Mouse (Mus musculus): ENCODE results near the gene Man1a2. TPM values are rescaled to one million over a fixed set of nuclear protein-coding genes. Genes with fewer than 3 reads are reported as not detected.

Gene Man1a2
- polyA plus RNA-seq, 1 experiment from 2014 or later: 50.2 TPM

- no peak for ATAC-seq (ENCODE audit: low read depth)
- no peak overlapping the region for H3K4me2 ChIP-seq (ENCODE audit: low read depth, low read length)
- no peak overlapping the region for H3K4me3 ChIP-seq (ENCODE audit: low read depth, low read length)
- H3K27me3 ChIP-seq (ENCODE audit: control insufficient read depth, insufficient read depth, low read length): no peaks in the 10 kb centered on the region
- no peak overlapping the region for H3K9ac ChIP-seq (replicated peaks; ENCODE audit: low read depth, low read length)
- H3K36me3 ChIP-seq (ENCODE audit: control insufficient read depth, insufficient read depth, low read length): no peaks in the 10 kb centered on the region
- WGBS: 89% methylated on average over 2 of the region's 2 CpGs
- no peaks in the 10 kb centered on the region for H3K4me1 ChIP-seq (ENCODE audit: control insufficient read depth, insufficient read depth, low read length)
- H3K27ac ChIP-seq (ENCODE audit: low read depth, low read length): no peak overlapping the region
- H3K9me3 ChIP-seq (ENCODE audit: control insufficient read depth, low read length): no peaks in the 10 kb centered on the region
These were observed 86.0 kb downstream of the Man1a2 start for GRCm38 (mm10) chr3:100599265-100599820.

GRCm38 (mm10) chr3:100591053-100591452, 94.2 kb downstream of the Man1a2 start:
- 98% methylated on average over 4 of the region's 4 CpGs for WGBS
- Histone ChIP-seq H3K27me3 (ENCODE audit: control insufficient read depth, insufficient read depth, low read length) (no peaks in the 10 kb centered on the region), H3K4me3 (ENCODE audit: low read depth, low read length) (no peak overlapping the region), H3K4me2 (ENCODE audit: low read depth, low read length) (no peak overlapping the region), H3K9me3 (ENCODE audit: control insufficient read depth, low read length) (no peaks in the 10 kb centered on the region), H3K36me3 (ENCODE audit: control insufficient read depth, insufficient read depth, low read length) (no peaks in the 10 kb centered on the region), H3K4me1 (ENCODE audit: control insufficient read depth, insufficient read depth, low read length) (no peaks in the 10 kb centered on the region), H3K27ac (ENCODE audit: low read depth, low read length) (no peak overlapping the region), H3K9ac (replicated peaks; ENCODE audit: low read depth, low read length) (no peak overlapping the region)
- ATAC-seq (ENCODE audit: low read depth): no peak

GRCm38 (mm10) chr3:100582721-100583355, 102.5 kb downstream of the Man1a2 start:
- ATAC-seq (ENCODE audit: low read depth): no peak
- Histone ChIP-seq H3K4me1 (ENCODE audit: control insufficient read depth, insufficient read depth, low read length) (no peaks in the 10 kb centered on the region), H3K9ac (replicated peaks; ENCODE audit: low read depth, low read length) (no peak overlapping the region), H3K4me2 (ENCODE audit: low read depth, low read length) (no peak overlapping the region), H3K36me3 (ENCODE audit: control insufficient read depth, insufficient read depth, low read length) (no peaks in the 10 kb centered on the region), H3K4me3 (ENCODE audit: low read depth, low read length) (no peak overlapping the region), H3K27ac (ENCODE audit: low read depth, low read length) (no peak overlapping the region), H3K27me3 (ENCODE audit: control insufficient read depth, insufficient read depth, low read length) (no peaks in the 10 kb centered on the region), H3K9me3 (ENCODE audit: control insufficient read depth, low read length) (no peaks in the 10 kb centered on the region)
- 80% methylated on average over 1 of the region's 1 CpGs for WGBS

GRCm38 (mm10) chr3:100572571-100573183, 112.6 kb downstream of the Man1a2 start:
- no peak overlapping the region for H3K9ac ChIP-seq (replicated peaks; ENCODE audit: low read depth, low read length)
- ATAC-seq (ENCODE audit: low read depth): no peak
- WGBS: 92% methylated on average over 3 of the region's 3 CpGs
- H3K9me3 ChIP-seq (ENCODE audit: control insufficient read depth, low read length): no peaks in the 10 kb centered on the region
- H3K4me3 ChIP-seq (ENCODE audit: low read depth, low read length): no peak overlapping the region
- H3K4me2 ChIP-seq (ENCODE audit: low read depth, low read length): no peak overlapping the region
- H3K36me3 ChIP-seq (ENCODE audit: control insufficient read depth, insufficient read depth, low read length): no peaks in the 10 kb centered on the region
- no peaks in the 10 kb centered on the region for H3K4me1 ChIP-seq (ENCODE audit: control insufficient read depth, insufficient read depth, low read length)
- no peaks in the 10 kb centered on the region for H3K27me3 ChIP-seq (ENCODE audit: control insufficient read depth, insufficient read depth, low read length)
- no peak overlapping the region for H3K27ac ChIP-seq (ENCODE audit: low read depth, low read length)

GRCm38 (mm10) chr3:100568443-100569390, 116.6 kb downstream of the Man1a2 start:
- no peaks in the 10 kb centered on the region for H3K9me3 ChIP-seq (ENCODE audit: control insufficient read depth, low read length)
- no peaks in the 10 kb centered on the region for H3K4me1 ChIP-seq (ENCODE audit: control insufficient read depth, insufficient read depth, low read length)
- H3K36me3 ChIP-seq (ENCODE audit: control insufficient read depth, insufficient read depth, low read length): peaks cover 3% of the 10 kb centered on the region; the same call in 1 of the 2 replicates
- peak; percentile 34 for ATAC-seq (ENCODE audit: low read depth)
- no peaks in the 10 kb centered on the region for H3K27me3 ChIP-seq (ENCODE audit: control insufficient read depth, insufficient read depth, low read length)
- H3K27ac ChIP-seq (ENCODE audit: low read depth, low read length): no peak overlapping the region
- WGBS: 87% methylated on average over 13 of the region's 13 CpGs
- H3K9ac ChIP-seq (replicated peaks; ENCODE audit: low read depth, low read length): no peak overlapping the region
- no peak overlapping the region for H3K4me3 ChIP-seq (ENCODE audit: low read depth, low read length)
- H3K4me2 ChIP-seq (ENCODE audit: low read depth, low read length): no peak overlapping the region

- peaks cover 3% of the 10 kb centered on the region; the same call in 1 of the 2 replicates for H3K36me3 ChIP-seq (ENCODE audit: control insufficient read depth, insufficient read depth, low read length)
- no peak overlapping the region for H3K9ac ChIP-seq (replicated peaks; ENCODE audit: low read depth, low read length)
- no peaks in the 10 kb centered on the region for H3K9me3 ChIP-seq (ENCODE audit: control insufficient read depth, low read length)
- no peaks in the 10 kb centered on the region for H3K27me3 ChIP-seq (ENCODE audit: control insufficient read depth, insufficient read depth, low read length)
- no peak overlapping the region for H3K4me3 ChIP-seq (ENCODE audit: low read depth, low read length)
- H3K4me2 ChIP-seq (ENCODE audit: low read depth, low read length): no peak overlapping the region
- 90% methylated on average over 2 of the region's 2 CpGs for WGBS
- H3K27ac ChIP-seq (ENCODE audit: low read depth, low read length): no peak overlapping the region
- ATAC-seq (ENCODE audit: low read depth): no peak
- H3K4me1 ChIP-seq (ENCODE audit: control insufficient read depth, insufficient read depth, low read length): no peaks in the 10 kb centered on the region
These were observed 121.7 kb downstream of the Man1a2 start for GRCm38 (mm10) chr3:100563565-100563964.

- Histone ChIP-seq H3K9me3 (ENCODE audit: control insufficient read depth, low read length) (no peaks in the 10 kb centered on the region), H3K4me2 (ENCODE audit: low read depth, low read length) (no peak overlapping the region), H3K27me3 (ENCODE audit: control insufficient read depth, insufficient read depth, low read length) (no peaks in the 10 kb centered on the region), H3K4me1 (ENCODE audit: control insufficient read depth, insufficient read depth, low read length) (no peaks in the 10 kb centered on the region), H3K36me3 (ENCODE audit: control insufficient read depth, insufficient read depth, low read length) (peaks cover 3% of the 10 kb centered on the region; the same call in 1 of the 2 replicates), H3K4me3 (ENCODE audit: low read depth, low read length) (no peak overlapping the region), H3K27ac (ENCODE audit: low read depth, low read length) (no peak overlapping the region), H3K9ac (replicated peaks; ENCODE audit: low read depth, low read length) (no peak overlapping the region)
- 97% methylated on average over 7 of the region's 7 CpGs for WGBS
- no peak for ATAC-seq (ENCODE audit: low read depth)
These were observed 122.8 kb downstream of the Man1a2 start for GRCm38 (mm10) chr3:100562455-100562854.

GRCm38 (mm10) chr3:100561561-100562175, 123.6 kb downstream of the Man1a2 start:
- Histone ChIP-seq H3K27ac (ENCODE audit: low read depth, low read length) (no peak overlapping the region), H3K27me3 (ENCODE audit: control insufficient read depth, insufficient read depth, low read length) (no peaks in the 10 kb centered on the region), H3K4me1 (ENCODE audit: control insufficient read depth, insufficient read depth, low read length) (no peaks in the 10 kb centered on the region), H3K4me3 (ENCODE audit: low read depth, low read length) (no peak overlapping the region), H3K9ac (replicated peaks; ENCODE audit: low read depth, low read length) (no peak overlapping the region), H3K9me3 (ENCODE audit: control insufficient read depth, low read length) (no peaks in the 10 kb centered on the region), H3K36me3 (ENCODE audit: control insufficient read depth, insufficient read depth, low read length) (peaks cover 3% of the 10 kb centered on the region; the same call in 1 of the 2 replicates), H3K4me2 (ENCODE audit: low read depth, low read length) (no peak overlapping the region)
- WGBS: 100% methylated on average over 2 of the region's 2 CpGs
- ATAC-seq (ENCODE audit: low read depth): no peak
